Mouse (Mus musculus): ENCODE data around the gene Gm29776.

Gm29776 gene

DNA sequence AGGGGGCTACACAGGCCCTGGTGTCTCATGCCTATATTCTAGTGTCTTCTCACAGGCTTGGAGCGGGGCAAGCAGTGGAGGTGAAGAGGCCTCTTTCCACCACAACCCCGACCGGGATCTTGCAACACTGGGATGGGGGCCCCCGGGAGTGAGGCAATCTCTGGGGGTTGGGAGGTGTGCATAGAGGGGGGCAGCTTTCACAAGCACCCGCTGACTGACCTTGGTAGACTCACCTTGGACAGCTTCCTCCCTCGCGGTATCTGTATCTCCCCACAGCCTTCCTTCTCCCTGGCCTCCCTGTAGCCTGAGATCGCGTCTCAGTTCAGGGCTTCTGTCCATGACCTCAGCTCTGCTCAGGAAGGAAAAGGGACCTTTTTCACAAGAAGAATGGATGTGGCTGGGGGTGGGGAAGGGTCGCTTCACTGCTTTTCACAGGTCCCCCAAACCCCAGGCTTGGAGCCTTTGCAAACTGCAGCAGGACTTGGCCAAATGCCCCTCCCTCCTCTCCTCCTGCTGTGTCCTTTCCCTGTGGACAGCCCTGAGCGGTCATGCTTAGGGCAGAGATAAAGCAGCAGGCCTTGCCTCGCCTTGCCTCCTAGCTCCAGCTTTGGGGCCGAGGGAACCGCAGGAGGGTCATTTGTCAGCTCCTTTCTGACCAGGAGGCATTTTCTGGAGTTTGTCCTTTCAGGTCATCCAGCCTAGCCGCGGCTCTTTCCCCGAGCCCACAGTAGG is 8.1 kb upstream of the Gm29776 start:
- DNase-seq, result no peak

DNA sequence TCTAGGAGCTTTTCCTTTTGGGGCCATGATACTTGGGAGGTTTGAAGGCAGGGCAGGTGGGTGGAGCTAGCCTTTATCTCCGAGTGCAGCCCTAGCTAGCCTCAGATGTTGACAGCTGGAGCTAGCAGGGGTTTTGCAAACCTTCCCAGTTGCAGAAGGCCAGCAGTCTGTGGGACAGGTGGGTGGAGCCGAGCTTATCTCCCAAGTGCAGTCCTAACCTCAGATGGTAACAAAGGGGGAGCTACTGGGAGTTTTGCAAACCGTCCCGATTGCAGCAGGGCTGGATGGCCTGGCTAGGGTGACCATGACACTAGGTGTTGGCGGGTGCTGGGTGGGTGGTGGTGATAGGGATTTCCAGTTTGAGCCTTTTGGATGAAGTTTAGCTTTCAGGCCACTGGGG is 7.2 kb upstream of the Gm29776 start:
- no peak for DNase-seq

DNA sequence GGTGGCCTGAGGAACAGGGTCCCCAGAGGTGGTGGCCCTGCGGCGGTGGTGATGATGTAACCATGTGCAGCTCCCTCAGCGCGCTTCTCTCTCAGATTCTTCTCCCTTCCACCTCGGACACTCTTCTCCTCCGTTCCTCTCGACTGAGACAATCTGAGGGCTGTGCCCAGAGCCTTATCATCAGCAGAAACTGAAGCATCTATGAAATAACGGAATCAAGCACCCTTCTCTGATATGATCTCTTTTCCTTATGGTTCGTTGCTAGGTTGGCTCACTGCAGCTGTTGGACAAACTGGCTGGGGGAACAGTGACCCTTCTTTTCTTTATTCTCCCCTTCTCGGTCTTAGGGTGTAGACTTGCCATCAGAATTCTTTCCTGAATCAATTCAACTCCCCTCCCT is 4.6 kb upstream of the Gm29776 start:
- no peak for DNase-seq

DNA sequence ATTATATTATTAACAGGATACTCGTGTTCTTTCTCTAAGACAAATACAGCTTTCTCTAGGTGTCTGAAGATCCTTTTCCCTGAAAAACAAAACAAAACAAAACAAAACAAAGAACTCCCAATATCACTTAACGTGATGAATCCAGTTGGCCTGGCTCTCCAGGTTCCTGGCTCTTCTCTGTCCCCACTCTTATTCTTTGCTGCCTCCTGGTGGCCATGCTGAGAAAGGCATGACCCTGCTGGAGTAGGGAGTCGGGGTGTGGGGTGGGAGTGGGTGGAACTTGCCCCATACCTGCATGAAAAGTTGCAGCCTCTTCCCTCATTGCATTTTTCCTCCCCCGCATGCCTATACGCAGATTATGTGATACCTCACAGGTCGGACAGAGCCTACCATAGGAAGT is 2.7 kb upstream of the Gm29776 start:
- DNase-seq, result peak; percentile 54

DNA sequence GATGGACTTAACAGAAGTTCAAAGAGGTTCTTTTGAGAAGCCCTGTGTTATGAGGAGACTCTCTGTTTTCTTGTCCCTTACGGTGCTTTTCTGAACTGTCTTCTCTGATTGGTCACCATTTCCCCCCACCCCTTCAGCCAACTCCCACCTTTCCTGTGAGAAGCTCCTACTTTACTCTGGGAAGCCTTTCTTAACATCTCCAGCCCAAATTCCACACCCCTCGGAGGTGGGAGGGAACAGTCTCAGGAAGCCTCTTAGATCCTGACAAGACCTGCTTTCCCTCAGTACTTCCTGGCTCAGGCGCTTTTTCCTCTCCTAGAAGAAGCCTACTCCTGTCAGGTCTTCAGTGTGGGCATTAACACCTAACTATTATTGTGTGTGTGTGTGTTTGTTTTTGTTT is 953 bp upstream of the Gm29776 start:
- no peak for DNase-seq

DNA sequence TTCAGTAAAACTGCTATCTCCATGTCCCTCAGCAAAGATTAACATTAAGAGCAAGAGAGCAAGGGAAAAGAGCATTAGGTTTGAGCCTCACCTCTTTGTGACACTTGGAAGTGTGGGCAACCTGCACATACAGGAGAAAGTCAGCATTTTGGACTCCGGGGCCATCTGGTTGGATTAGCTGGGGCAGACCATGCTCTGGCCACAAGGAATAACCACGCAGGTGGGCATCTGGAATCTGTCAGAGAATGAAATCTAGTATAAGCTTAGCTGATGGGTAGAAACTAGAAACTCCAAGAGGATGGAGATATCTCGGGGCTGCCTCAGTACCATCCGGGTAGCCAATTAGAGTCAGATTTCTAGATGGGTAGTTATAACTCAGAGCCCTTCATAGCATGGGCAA is 1.9 kb downstream of the Gm29776 start:
- DNase-seq, result no peak

DNA sequence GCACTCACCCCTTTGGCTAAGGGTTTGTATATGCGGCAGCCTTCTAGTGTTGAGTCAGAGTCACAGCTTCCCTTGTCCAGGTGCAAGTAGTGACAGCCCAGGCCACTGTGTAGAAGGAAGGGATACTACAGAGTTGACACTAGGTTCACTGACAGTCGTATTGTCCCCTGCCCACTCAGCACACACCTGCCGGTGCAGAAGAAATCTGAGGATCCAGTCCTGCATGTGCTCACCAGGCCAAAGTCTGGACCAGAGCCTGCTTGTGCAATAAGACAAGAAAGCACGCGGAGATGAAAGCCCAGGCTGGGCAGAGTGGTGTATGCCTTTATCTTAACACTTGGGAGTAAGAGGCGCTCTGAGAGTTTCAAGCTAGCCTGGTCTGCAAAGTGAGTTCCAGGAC is 3.6 kb downstream of the Gm29776 start:
- DNase-seq, result no peak

DNA sequence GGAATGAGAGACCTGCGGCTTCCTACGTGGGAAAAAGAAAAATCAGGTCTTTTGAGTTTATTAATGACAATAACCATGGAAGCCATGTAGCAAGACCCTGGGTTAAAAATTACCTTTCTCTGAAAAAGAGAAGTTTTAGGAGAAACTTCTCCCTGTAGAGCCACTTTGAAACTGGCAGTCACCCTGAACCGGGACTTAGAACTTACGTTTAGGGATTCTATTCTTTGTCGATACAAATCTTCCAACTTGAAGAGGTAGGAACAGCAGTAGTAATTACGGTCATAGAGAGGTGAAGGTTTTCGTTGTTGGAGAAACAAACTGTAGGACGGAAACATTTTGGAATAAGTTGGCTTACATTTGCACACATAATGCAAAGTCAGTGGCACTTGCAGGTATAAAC is 11.4 kb downstream of the Gm29776 start:
- no peak for DNase-seq

DNA sequence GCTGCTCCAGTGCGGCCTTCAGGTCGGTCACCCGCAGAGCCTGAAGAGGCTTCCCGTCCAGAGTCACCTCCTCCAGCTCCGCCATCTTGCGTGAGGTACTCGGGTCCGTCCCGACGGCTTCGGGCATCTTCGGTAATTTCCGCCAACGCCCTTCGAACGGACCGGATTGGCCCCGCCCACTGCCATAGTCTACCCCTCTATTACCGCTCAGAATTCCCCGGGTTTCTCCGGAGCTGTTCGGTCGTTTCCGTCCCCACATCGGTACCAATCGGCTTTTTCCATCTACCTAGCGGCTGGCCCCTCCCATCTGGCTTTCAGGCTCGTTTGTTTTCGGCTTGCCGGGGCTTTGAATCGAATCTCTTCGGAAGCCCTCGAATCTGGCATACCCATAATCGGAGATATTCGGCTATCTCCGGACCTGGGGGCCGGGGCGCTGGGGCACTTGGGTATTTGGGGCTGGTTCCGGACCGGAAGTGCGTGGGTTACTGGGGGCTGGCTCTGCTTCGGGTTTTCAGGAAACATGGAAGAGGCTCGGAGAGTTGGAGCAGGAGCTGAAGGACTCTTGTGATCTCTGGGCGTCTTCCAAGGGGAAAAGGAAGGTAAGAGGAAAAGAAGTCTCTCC is 12.0 kb downstream of the Gm29776 start, which contains the start of gene Acin1:
Gene Acin1, minus strand, starts transcription at position 410 of the 622 bp plus-strand sequence.
- peak; percentile 100 for DNase-seq

DNA sequence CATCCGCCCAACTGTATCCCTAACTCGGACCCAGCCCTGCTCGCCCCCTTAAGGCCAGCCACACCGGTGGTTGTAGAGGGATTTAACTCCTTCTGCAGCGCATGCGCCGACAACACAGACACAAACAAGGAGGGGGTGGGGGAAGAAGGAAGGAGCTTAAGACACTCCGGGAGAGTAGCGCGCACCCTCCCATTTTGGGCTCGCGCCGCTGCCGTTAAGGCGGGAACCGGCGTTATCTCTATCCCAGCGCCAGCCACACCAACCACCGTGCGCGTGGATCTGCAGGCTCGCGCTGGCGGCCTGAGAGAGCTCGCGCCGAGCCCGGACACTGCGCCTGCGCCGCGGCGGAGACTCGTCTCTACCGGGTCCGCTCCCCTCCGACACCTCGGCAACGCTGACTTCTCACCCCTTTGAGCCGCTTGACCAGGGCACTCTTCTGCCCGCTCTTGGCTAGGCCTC is 12.5 kb downstream of the Gm29776 start, which contains the start of gene 1700123O20Rik:
Gene 1700123O20Rik, plus strand, starts transcription at position 154 of the 459 bp plus-strand sequence.
- DNase-seq, result no peak

DNA sequence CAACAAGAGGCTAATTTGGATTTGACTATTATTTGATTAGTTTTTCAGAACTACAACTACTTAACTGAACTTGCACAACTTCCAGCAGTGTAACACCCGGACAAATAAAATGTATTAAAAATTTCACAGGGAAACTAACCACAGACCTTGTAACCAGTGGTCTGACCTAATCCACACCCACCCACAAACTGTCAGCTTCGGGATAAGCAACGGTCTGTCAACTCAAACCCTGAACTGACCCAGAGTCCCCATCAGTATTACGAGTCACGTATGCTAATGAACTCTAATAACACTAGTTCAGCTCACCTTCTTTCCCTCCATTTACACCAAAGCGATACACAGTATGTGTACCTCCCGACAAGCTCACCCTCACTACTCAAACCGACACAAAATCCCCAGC is 13.2 kb downstream of the Gm29776 start:
- DNase-seq, result no peak

DNA sequence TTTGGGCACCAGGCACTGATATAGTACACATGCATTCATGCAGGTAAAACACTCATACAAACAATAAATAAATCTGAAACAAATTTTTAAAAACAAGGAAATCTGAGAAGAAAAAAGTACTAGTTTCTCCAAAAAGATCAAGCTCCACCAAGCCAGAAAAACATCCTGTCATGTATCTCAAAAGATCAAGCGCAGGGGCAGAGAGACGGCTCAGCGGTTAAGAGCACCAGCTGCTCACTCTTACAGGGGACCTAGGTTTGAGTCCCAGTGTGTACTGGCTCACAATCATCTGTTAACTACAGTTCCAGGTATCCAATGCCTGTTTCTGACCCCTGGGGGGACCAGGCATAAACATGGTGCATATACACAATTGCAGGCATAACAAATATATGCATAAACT is 16.2 kb downstream of the Gm29776 start:
- DNase-seq, result no peak

DNA sequence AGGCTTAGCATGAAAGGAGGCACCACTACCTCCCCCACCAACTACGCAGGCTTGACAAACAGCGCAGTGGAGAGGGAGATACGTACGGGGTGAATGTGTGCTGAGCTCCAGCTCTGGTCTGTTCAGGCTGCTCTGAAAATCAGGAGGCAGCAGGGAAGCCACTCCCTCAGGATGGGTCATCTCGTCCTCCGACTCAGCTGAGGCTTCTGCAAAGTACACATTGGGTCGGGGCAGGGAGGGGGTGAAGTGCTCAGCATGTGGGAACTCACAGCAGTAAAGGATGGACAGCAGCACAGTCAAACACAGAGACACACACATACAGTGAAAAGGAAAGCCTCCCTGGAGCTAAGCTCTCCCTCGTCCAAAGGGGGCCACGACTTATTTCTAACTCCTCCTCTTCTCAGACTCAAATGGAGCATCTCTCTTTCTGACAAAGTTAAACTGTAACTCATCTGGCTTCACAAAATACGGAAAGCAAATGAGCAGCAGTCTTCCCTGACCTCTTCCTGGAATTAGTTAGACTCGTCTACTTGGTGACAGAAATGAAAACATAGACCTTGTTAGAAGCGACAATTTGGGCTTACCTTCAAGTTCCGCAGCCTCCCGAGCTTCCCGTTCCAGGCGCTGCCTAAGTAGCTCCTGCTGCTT is 19.9 kb downstream of the Gm29776 start:
- DNase-seq, result peak; percentile 7

DNA sequence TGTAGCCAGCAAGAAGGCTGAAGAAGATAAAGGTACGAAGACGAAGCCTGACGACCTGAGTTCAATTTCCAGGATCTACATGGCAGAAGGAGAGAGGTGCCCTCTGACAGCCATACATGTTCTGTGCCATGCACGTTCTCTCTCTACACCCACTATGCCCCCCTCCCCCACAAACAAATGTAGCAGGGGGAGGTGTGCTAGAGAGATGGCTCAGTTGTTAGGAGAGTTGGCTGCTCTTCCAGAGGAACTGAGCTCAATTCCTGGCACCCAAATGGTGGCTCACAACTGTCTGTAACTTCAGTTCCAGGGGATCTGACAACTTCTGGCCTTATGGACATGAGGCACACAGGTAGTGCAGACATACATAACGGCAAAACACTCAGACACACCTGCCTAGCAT is 22.3 kb downstream of the Gm29776 start:
- no peak for DNase-seq

DNA sequence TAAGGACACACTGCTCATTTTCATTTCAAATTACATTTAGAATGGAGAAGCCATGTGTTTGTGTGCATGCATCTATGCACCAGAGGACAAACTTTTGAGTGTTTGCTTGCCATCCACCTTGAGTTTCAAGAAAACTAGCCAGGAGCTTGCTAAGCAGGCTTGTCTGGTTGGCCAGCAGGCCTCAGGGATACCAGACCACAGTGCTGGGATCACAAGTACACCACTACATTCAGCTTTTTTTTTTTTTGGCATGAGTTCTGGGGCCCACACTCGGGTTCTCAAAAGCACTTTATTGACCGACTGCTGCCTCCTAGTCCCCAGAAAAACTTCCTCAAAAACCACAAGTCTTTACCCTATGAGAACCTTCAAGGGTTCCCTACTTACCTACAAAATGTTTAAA is 24.3 kb downstream of the Gm29776 start:
- DNase-seq, result peak; percentile 22

DNA sequence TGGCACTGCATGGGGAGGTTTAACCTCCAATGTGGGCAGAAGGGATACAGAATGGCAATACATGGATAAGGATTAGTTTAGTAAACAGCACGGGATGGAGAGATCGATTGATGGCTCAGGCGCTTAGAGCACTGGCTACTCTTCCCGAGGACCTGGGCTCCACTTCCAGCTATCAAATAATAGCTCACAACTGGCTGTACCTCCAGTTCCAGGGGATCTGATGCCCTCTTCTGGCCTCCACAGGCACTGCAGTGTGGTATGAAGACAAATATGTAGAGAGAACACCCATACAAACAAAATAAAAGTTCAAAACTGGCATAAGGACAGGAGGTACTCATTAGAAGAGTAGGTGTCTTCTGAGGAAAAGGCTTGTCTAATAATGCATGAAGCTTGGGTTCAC is 29.3 kb downstream of the Gm29776 start:
- peak; percentile 42 for DNase-seq

DNA sequence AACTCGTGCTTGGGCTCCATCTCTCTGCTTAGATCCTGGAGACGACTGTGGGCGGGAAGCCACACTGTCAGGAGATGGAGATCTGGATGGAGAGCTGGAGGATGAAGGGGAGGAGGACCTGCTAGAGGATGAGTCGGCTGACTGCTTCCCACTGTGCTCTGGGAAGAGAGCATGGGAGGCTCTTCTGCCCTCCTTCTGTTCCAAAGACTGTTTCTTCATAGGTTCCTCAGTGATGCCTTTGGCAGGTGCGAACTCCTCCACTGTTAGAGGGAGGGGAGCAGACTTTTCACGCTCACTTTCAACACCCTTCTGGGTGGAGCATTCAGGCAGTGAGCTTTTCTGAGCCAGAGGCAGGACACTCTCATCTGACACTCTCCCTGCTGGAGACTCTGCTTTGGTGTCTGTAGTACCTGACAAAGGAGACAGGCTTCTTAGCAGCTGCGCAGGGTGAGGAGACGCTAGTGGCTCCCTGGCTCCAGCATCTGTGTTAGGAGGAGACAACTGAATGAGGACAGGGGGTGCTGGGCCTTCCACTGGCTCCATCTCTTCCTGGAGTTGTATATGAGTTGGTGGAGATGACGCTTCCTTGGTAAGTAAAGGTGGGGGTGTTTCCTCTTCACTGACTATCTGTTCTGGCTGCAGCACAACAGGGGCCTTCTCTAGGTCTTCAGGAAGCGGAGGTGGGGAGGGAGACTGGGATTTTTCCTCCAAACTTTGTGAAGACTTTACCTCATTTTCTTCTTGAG is 34.0 kb downstream of the Gm29776 start:
- no peak for DNase-seq

DNA sequence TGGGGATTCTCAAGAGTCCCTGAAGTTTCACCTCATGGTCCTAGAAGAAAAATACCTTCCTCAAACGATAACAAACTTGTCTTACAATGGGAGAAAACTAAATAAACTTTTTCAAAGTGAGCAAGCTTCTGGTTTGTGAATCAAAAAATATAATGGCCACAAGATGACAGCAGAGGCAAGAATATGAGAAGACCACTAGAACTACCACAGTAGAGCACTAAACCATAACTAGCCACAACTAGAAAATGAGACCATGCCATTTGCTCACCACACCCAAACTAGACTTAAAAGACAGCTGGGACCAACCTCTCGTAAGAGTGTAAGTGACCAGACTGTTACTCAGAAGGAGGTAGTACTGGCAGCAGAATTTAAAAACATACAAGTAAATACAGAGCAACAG is 38.6 kb downstream of the Gm29776 start:
- no peak for DNase-seq

DNA sequence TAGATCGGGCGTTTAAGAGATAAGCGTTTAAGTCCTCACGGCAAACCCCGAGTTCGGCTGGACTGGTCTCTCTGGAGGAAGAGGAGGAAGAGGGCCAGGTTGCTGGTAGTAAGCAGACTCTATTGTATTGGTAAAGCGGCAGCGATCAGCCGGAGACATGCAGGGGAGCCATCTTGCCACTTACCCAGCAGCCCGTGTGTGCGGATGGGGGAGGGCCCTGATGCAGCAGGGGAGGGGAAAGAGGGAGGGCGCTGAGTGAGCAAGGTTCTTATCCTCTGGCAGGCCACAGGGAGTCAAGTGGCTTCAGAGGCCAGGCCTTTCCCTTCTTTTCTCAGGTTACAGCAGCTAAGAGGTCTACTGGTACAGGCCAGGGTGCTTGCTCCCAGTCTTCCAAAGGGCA is 45.1 kb downstream of the Gm29776 start:
- peak; percentile 93 for DNase-seq

DNA sequence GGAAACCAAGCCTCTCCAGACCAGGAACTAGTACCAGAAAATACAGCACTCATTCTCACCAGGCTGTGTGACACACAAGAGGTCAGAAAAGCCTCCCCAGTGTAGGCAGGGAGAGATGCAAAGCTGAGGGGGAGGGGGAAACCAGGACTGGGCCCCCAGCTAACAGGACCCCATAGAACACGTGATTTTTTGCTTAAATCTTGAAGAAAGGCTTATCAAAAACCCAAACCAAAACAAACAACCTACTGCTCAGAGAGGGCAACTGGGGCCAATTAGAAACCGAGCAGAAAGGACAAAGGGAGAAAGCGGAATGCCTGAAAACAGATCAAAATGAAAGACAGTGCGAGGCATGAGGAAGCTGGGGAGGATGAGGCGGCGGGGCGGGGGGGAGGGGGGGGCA is 45.8 kb downstream of the Gm29776 start:
- no peak for DNase-seq

DNA sequence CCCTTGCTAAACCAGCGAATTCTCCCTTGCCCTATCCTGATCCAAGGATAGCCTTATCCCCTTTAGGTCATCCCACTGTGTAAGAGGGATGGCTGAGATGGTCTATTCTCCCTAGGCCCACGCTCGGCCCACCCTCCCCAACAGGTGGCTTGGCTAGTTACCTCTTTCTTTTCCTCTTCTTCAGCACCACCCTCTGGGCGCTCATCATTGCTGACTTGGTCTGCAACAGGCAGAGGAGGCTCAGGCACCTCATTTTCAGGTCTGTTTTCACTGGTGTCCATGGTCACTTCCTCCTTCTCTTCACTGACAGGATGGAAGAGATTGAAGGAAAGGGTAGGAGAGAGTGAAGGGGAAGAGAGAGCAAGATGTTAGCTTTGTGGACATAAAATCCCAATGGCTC is 47.1 kb downstream of the Gm29776 start:
- DNase-seq, result no peak

DNA sequence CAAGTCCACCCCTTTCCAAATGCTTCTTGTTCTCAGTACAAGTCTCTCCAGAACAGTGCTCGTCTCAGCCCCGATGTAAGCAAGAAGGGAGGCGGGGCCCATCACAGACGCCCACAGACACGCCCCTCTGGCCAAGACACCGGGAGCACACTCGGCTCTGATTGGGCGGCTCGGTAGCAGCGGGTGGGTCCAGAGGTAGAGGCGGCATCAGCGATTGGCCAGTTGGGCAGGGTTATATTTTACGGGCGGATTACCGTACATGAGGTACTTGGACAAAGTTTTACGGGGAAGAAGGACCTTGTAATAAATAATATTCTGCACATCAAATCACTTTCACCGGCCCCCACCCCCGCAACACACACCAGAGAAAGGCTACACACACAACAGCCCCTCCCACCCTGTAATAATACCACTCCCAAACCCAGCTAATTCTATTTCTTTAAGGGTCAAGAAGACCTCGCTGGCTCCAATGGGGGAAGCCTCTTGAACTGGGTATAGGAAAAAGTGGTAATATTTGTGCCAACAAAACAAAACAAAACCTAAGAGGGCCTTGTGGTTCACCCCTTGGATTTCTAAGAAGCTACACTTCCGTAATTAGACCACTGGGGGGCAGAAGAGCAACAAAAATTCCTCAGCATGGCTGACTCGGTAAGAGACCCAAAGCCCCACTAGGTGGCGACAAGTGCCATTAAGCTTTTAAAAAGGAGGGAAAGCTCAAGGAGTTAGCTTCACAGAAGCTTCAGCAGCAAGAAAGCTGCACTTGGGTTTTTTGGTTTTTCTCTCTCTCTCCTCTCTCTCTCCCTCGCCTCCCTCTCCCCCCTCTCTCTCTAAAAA is 47.8 kb downstream of the Gm29776 start:
- DNase-seq, result peak; percentile 74

Data from kidney, adult 11 months (tissue).